In the genomic region with DNA sequence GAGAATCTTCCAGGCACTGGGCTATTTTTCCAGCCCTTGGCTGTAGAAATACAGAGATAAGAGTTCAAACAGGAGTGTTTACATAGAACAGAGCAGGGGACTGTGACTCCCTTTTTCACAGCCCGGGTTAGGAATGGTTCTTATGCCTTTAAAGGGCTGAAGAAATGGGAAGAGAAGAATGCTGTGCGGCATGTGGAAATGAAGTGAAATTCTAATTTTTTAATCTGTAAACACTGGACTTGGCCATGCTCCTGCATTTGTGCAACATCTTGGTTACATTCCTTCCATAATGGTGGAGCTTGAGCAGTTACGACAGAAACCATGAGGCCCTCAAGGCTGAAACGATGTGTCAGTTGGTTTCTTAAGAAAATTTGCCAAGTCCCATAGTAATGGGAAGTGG, we compare ENCODE assay signal across 27 mouse cellular contexts.
DNase-seq lines count a peak whose midpoint lies in the region; ATAC-seq and TF ChIP-seq lines count a peak whose summit lies in the region.
"Had no signal": no experiment of that assay in that cellular context is flagged by ENCODE, and none has a peak within 500 bp of the region (broad histone marks: within the 10 kb centered on the region; RNA-seq: fewer than 3 reads in every experiment).

No protein-coding gene starts in this region.

- H3K9me3 ChIP-seq in forebrain, postnatal 0 days (ENCODE audit: low read length): no peaks in the 10 kb centered on the region
- H3K9me3 ChIP-seq in forebrain, embryonic 11.5 days (ENCODE audit: control insufficient read depth, low read length): no peaks in the 10 kb centered on the region
- no peaks in the 10 kb centered on the region for H3K9me3 ChIP-seq in lung, embryonic 16.5 days (ENCODE audit: control insufficient read depth, low read length)
- H3K9me3 ChIP-seq: embryonic facial prominence, embryonic 10.5 days; forebrain, embryonic 12.5 days; heart, embryonic 15.5 days; hindbrain, embryonic 13.5 days had no signal

- TF ChIP-seq CTCF in forebrain, postnatal 0 days (IDR thresholded peaks at IDR 0.05; ENCODE audit: low read depth): no peak

- no peak overlapping the region for H3K9ac ChIP-seq in forebrain, postnatal 0 days
- H3K9ac ChIP-seq in forebrain, embryonic 11.5 days (ENCODE audit: low read length): no peak overlapping the region
- H3K9ac ChIP-seq in lung, embryonic 16.5 days (ENCODE audit: low read length): no peak overlapping the region
- H3K9ac ChIP-seq: forebrain, embryonic 12.5 days; heart, embryonic 15.5 days; hindbrain, embryonic 13.5 days had no signal

- no peak overlapping the region for H3K4me3 ChIP-seq in forebrain, postnatal 0 days (ENCODE audit: low read depth, low read length)
- H3K4me3 ChIP-seq in forebrain, embryonic 11.5 days (ENCODE audit: low read depth, low read length): no peak overlapping the region
- no peak overlapping the region for H3K4me3 ChIP-seq in lung, embryonic 16.5 days (ENCODE audit: low read length)
- H3K4me3 ChIP-seq: embryonic facial prominence, embryonic 10.5 days; erythroblast, embryonic 14.5 days; forebrain, embryonic 12.5 days; heart, embryonic 15.5 days; hindbrain, embryonic 13.5 days had no signal

- H3K4me2 ChIP-seq in forebrain, postnatal 0 days (ENCODE audit: low read depth): no peak overlapping the region
- no peak overlapping the region for H3K4me2 ChIP-seq in forebrain, embryonic 11.5 days (ENCODE audit: low read depth, low read length, severe bottlenecking)
- H3K4me2 ChIP-seq in lung, embryonic 16.5 days (ENCODE audit: low read depth, low read length): no peak overlapping the region
- H3K4me2 ChIP-seq: forebrain, embryonic 12.5 days; heart, embryonic 11.5 days; heart, embryonic 15.5 days; hindbrain, embryonic 13.5 days had no signal

- DNase-seq in forebrain, postnatal 0 days: no peak
- no peak for DNase-seq in forebrain, embryonic 11.5 days (ENCODE audit: low spot score)
- peak; percentile 63 for DNase-seq in fibroblast of lung, adult 2 months (ENCODE audit: low read depth)
- DNase-seq in lung, postnatal 25 days (ENCODE audit: low spot score): peak; percentile 68
- no peak for DNase-seq in gastrocnemius, adult 18-20 months (ENCODE audit: low spot score)
- no peak for DNase-seq in testis, postnatal 10 days (ENCODE audit: low spot score)
- DNase-seq: adrenal gland, adult 2 months; adrenal gland, postnatal 25 days; B cell, adult 2 months; cerebellum, postnatal 10 days; gastrocnemius, postnatal 14 days; heart, adult 18-20 months; heart, postnatal 14 days had no signal

- H3K27me3 ChIP-seq in forebrain, postnatal 0 days (ENCODE audit: insufficient read depth, low read length): no peaks in the 10 kb centered on the region
- H3K27me3 ChIP-seq in forebrain, embryonic 11.5 days (ENCODE audit: control insufficient read depth, insufficient read depth, low read length): no peaks in the 10 kb centered on the region
- no peaks in the 10 kb centered on the region for H3K27me3 ChIP-seq in lung, embryonic 16.5 days (ENCODE audit: control insufficient read depth, insufficient read depth, low read depth, low read length)
- H3K27me3 ChIP-seq: forebrain, embryonic 12.5 days; hindbrain, embryonic 13.5 days; Patski had no signal

- H3K36me3 ChIP-seq in forebrain, postnatal 0 days (ENCODE audit: insufficient read depth): no peaks in the 10 kb centered on the region
- no peaks in the 10 kb centered on the region for H3K36me3 ChIP-seq in forebrain, embryonic 11.5 days (ENCODE audit: control insufficient read depth, insufficient read depth, low read length)
- H3K36me3 ChIP-seq in lung, embryonic 16.5 days (ENCODE audit: control insufficient read depth, insufficient read depth, low read length): no peaks in the 10 kb centered on the region
- H3K36me3 ChIP-seq: embryonic facial prominence, embryonic 10.5 days; forebrain, embryonic 12.5 days; G1E; heart, embryonic 15.5 days; hindbrain, embryonic 13.5 days had no signal

- 0 out of 2 replicates have a peak overlapping the region, but pooled peaks have one; percentile 1 for H3K27ac ChIP-seq in forebrain, postnatal 0 days (ENCODE audit: low read depth, low read length)
- no peak overlapping the region for H3K27ac ChIP-seq in forebrain, embryonic 11.5 days (ENCODE audit: low read depth, low read length)
- H3K27ac ChIP-seq in lung, embryonic 16.5 days (ENCODE audit: low read length): peak overlapping the region; percentile 92
- H3K27ac ChIP-seq: embryonic facial prominence, embryonic 10.5 days; forebrain, embryonic 12.5 days; heart, embryonic 15.5 days; hindbrain, embryonic 13.5 days; hindbrain, postnatal 0 days had no signal

- H3K4me1 ChIP-seq in forebrain, postnatal 0 days (ENCODE audit: insufficient read depth): no peaks in the 10 kb centered on the region
- no peaks in the 10 kb centered on the region for H3K4me1 ChIP-seq in forebrain, embryonic 11.5 days (replicated peaks; ENCODE audit: control insufficient read depth, insufficient read depth, low read length)
- peaks cover 12% of the 10 kb centered on the region for H3K4me1 ChIP-seq in lung, embryonic 16.5 days (replicated peaks; ENCODE audit: control insufficient read depth, insufficient read depth, low read length)
- H3K4me1 ChIP-seq: forebrain, embryonic 12.5 days; heart, embryonic 15.5 days had no signal

- ATAC-seq in forebrain, postnatal 0 days: no peak
- no peak for ATAC-seq in forebrain, embryonic 11.5 days (replicated peaks; ENCODE audit: low FRiP score)
- peak; percentile 90 for ATAC-seq in lung, embryonic 16.5 days (ENCODE audit: low read depth)
- ATAC-seq in erythroblast, adult 5-6 weeks (replicated peaks; ENCODE audit: low FRiP score, poor library complexity, severe bottlenecking): no peak
- ATAC-seq: activated CD4-positive, CD25-positive, alpha-beta regulatory T cell, adult 4 months; CD4-positive, CD25-positive, alpha-beta regulatory T cell, adult 4 months; forebrain, embryonic 16.5 days; hindbrain, postnatal 0 days; Patski had no signal

- WGBS in forebrain, postnatal 0 days: 76% methylated on average over 4 of the region's 4 CpGs
- 93% methylated on average over 4 of the region's 4 CpGs for WGBS in forebrain, embryonic 11.5 days
- whole genome bisulfite sequencing in lung, embryonic 16.5 days: 32% methylated on average over 4 of the region's 4 CpGs

Comparison
In these comparisons a context has a peak if more than half of its experiments do, and no peak if none do; other contexts are left out.
1. DNase-seq: peak in fibroblast of lung, adult 2 months (single experiment) and lung, postnatal 25 days (single experiment); none in forebrain, postnatal 0 days (single experiment), forebrain, embryonic 11.5 days (single experiment), gastrocnemius, adult 18-20 months (single experiment) and testis, postnatal 10 days (single experiment).